Mouse (Mus musculus): Measurements from ENCODE around the gene Spag16. TPM values are rescaled to one million over a fixed set of nuclear protein-coding genes. Genes with fewer than 3 reads are reported as not detected.

Spag16 gene
- polyA plus RNA-seq, 1 experiment from 2014 or later = 1.7 TPM

- no peak overlapping the region for H3K9ac ChIP-seq (replicated peaks)
- WGBS = 69% methylated on average over 4 of the region's 4 CpGs
- no peak overlapping the region for H3K4me2 ChIP-seq (replicated peaks)
- H3K36me3 ChIP-seq = no peaks in the 10 kb centered on the region
- 0 out of 2 replicates have a peak, but pooled peaks cover 3% of the 10 kb centered on the region for H3K4me1 ChIP-seq (replicated peaks)
- no peak overlapping the region for H3K4me3 ChIP-seq (replicated peaks)
- no peaks in the 10 kb centered on the region for H3K27me3 ChIP-seq
- ATAC-seq = no peak
- H3K9me3 ChIP-seq = no peaks in the 10 kb centered on the region
- no peak overlapping the region for H3K27ac ChIP-seq
These were observed 494.2 kb downstream of the Spag16 start for GRCm38 (mm10) chr1:70320951-70321350.

- Histone ChIP-seq H3K9ac (replicated peaks) (no peak overlapping the region), H3K4me3 (replicated peaks) (no peak overlapping the region), H3K4me2 (replicated peaks) (no peak overlapping the region), H3K27ac (no peak overlapping the region), H3K9me3 (no peaks in the 10 kb centered on the region), H3K27me3 (no peaks in the 10 kb centered on the region), H3K4me1 (replicated peaks) (no peaks in the 10 kb centered on the region), H3K36me3 (no peaks in the 10 kb centered on the region)
- WGBS = 63% methylated on average over 2 of the region's 2 CpGs
- ATAC-seq = no peak
These were observed 519.4 kb downstream of the Spag16 start for GRCm38 (mm10) chr1:70346179-70346578.

GRCm38 (mm10) chr1:70351371-70351770, 524.6 kb downstream of the Spag16 start:
- Histone ChIP-seq H3K36me3 (no peaks in the 10 kb centered on the region), H3K9ac (replicated peaks) (no peak overlapping the region), H3K27me3 (no peaks in the 10 kb centered on the region), H3K27ac (no peak overlapping the region), H3K4me3 (replicated peaks) (no peak overlapping the region), H3K4me1 (replicated peaks) (no peaks in the 10 kb centered on the region), H3K9me3 (no peaks in the 10 kb centered on the region), H3K4me2 (replicated peaks) (no peak overlapping the region)
- 75% methylated on average over 3 of the region's 3 CpGs for WGBS
- no peak for ATAC-seq

GRCm38 (mm10) chr1:70354014-70354413, 527.2 kb downstream of the Spag16 start:
- no peaks in the 10 kb centered on the region for H3K36me3 ChIP-seq
- no peaks in the 10 kb centered on the region for H3K27me3 ChIP-seq
- H3K4me3 ChIP-seq (replicated peaks) = no peak overlapping the region
- no peak overlapping the region for H3K27ac ChIP-seq
- ATAC-seq = no peak
- H3K4me1 ChIP-seq (replicated peaks) = no peaks in the 10 kb centered on the region
- H3K4me2 ChIP-seq (replicated peaks) = no peak overlapping the region
- H3K9me3 ChIP-seq = no peaks in the 10 kb centered on the region
- H3K9ac ChIP-seq (replicated peaks) = no peak overlapping the region

DNA sequence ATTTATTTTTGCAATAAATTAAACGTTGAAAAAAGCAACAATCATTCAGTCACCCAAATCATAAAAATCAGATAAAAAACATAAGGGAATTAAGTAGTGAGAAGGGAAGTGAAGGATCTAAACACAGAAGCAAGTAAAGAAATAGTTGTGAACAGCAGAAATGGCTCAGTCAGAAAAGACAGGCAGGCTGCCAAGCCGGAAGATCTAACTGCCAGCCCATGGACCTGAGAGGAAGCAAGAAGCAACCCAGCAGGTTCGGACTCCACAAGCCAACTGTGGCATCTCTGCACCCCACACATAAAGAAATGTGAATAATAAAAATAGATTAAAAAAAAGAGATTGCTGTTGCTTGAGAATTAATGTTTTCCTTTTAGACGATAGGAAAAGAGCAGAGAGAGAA, 545.0 kb downstream of the Spag16 start:
- Histone ChIP-seq H3K36me3 (no peaks in the 10 kb centered on the region), H3K27me3 (no peaks in the 10 kb centered on the region), H3K27ac (no peak overlapping the region), H3K9ac (replicated peaks) (no peak overlapping the region), H3K4me1 (replicated peaks) (no peaks in the 10 kb centered on the region), H3K4me3 (replicated peaks) (no peak overlapping the region), H3K4me2 (replicated peaks) (no peak overlapping the region), H3K9me3 (no peaks in the 10 kb centered on the region)
- ATAC-seq = no peak
- 80% methylated on average over 4 of the region's 4 CpGs for WGBS

DNA sequence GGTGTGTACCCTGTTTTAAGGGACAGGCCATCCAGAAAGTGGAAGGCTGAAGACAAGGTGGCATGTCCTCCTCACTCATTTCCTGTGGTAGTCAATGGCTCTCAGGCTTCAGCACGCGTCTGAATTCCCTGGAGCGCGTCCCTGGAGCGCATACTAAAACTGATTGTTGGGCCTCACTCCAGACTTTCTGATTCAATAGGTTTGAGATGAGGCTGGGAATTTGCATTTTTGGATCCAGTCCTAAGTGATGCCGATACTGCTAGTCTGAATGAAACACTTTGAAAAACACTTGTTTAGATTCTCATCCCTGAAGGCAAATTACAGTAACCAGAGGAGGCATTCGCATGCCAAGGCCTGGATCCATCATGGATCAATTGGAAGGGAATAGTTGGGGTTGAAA, 553.3 kb downstream of the Spag16 start:
- Histone ChIP-seq H3K4me2 (replicated peaks) (no peak overlapping the region), H3K9me3 (no peaks in the 10 kb centered on the region), H3K27ac (no peak overlapping the region), H3K36me3 (no peaks in the 10 kb centered on the region), H3K4me1 (replicated peaks) (no peaks in the 10 kb centered on the region), H3K9ac (replicated peaks) (no peak overlapping the region), H3K4me3 (replicated peaks) (no peak overlapping the region), H3K27me3 (no peaks in the 10 kb centered on the region)
- 67% methylated on average over 7 of the region's 7 CpGs for WGBS
- 0 out of 2 replicates have a peak, but pooled peaks have one; percentile 27 for ATAC-seq

DNA sequence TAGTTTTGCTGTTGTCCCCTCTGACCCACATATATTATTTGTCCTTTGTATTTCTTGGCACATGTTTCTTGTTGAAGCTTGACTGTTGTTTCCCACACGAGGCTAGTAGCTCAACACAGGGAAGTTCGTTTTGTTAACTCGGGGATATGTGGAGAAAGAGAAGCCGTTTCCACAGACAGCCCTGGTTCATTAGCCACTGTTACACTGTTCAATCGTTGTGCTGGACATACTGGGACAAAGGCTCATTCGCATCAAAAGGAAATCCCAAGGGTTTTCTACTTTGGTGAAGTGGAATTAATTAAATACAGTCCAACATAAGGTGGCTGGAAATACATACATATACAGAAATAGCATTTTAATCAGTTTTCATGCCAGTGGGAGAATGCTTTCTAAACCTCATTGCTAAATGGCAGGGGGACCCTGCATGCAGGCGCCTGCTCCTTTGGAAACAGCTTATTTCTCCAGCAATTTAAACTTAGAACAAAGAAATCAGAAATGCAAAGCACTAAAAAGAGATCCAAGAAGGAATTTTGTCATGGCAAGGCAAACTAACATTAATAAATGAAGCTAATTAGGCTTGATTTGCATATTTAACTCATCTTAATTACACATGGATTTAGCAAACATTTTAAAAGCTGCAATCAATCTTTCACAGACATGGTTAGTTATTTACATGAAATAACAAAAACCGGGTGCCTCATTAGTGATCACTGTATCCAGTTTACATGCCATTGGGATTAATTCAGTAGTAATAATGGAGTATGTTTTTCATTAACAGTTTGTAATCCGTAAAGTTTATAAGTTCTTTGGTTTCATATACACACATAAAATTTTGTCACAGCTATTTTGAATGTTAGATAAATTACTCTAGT, 615.7 kb downstream of the Spag16 start:
- ATAC-seq = peak; percentile 82
- Histone ChIP-seq H3K9ac (replicated peaks) (no peak overlapping the region), H3K9me3 (no peaks in the 10 kb centered on the region), H3K4me1 (replicated peaks) (peaks cover 7% of the 10 kb centered on the region), H3K4me2 (replicated peaks) (0 out of 2 replicates have a peak overlapping the region, but pooled peaks have one; percentile 14), H3K36me3 (no peaks in the 10 kb centered on the region), H3K27ac (peak overlapping the region; percentile 35), H3K4me3 (replicated peaks) (no peak overlapping the region), H3K27me3 (no peaks in the 10 kb centered on the region)
- WGBS = 34% methylated on average over 9 of the region's 9 CpGs

DNA sequence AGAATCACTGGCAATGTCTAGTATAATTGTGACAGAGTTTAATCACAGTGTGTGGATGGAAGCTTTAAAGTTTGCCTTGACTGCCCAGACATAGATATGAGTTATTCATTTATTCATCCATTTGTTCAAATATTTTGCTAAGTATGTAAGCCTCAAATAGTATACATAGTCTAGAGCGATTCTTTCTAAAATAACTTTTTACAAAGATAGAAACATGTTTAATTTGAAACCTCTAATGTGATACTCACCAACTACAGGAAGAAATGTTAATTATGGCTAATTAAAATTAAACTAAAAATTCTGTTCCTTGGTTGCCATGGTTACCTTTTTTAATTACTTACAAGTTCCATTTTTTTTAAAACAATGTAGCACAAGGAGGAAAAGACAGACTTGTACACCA, 653.1 kb downstream of the Spag16 start:
- Histone ChIP-seq H3K4me1 (replicated peaks) (no peaks in the 10 kb centered on the region), H3K27ac (no peak overlapping the region), H3K36me3 (no peaks in the 10 kb centered on the region), H3K27me3 (no peaks in the 10 kb centered on the region), H3K9me3 (no peaks in the 10 kb centered on the region), H3K4me2 (replicated peaks) (no peak overlapping the region), H3K9ac (replicated peaks) (no peak overlapping the region), H3K4me3 (replicated peaks) (no peak overlapping the region)
- ATAC-seq = no peak
- WGBS = 91% methylated on average over 1 of the region's 1 CpGs

- Histone ChIP-seq H3K36me3 (no peaks in the 10 kb centered on the region), H3K4me3 (replicated peaks) (no peak overlapping the region), H3K9ac (replicated peaks) (no peak overlapping the region), H3K9me3 (0 out of 2 replicates have a peak, but pooled peaks cover 9% of the 10 kb centered on the region), H3K4me2 (replicated peaks) (no peak overlapping the region), H3K4me1 (replicated peaks) (no peaks in the 10 kb centered on the region), H3K27ac (no peak overlapping the region), H3K27me3 (no peaks in the 10 kb centered on the region)
- no peak for ATAC-seq
These were observed 692.1 kb downstream of the Spag16 start for GRCm38 (mm10) chr1:70518918-70519317.

GRCm38 (mm10) chr1:70527134-70527533, 700.4 kb downstream of the Spag16 start:
- Histone ChIP-seq H3K4me2 (replicated peaks) (no peak overlapping the region), H3K4me3 (replicated peaks) (no peak overlapping the region), H3K4me1 (replicated peaks) (0 out of 2 replicates have a peak, but pooled peaks cover 5% of the 10 kb centered on the region), H3K9ac (replicated peaks) (no peak overlapping the region), H3K27me3 (no peaks in the 10 kb centered on the region), H3K9me3 (0 out of 2 replicates have a peak, but pooled peaks cover 12% of the 10 kb centered on the region), H3K27ac (no peak overlapping the region), H3K36me3 (no peaks in the 10 kb centered on the region)
- no peak for ATAC-seq
- WGBS = 43% methylated on average over 2 of the region's 2 CpGs

DNA sequence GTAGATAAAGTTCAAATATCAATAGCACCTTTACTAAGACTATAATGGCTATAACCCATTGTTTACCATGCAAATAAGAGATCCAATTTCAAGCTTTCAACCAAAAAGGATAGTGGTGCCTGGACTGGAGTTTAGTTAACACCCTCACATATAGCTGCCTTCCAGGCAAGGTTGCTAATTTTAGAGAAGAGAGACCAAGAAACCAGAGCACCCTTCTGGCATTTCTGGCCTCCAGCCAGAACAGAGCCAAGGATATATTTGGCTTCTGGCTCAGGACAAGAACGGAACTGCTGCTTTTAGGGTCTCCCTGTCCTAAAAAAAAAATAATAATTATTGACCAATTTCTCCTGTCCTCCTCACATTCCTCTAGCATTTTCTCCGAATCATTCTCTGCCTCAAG, 703.0 kb downstream of the Spag16 start:
- ATAC-seq = no peak
- H3K4me3 ChIP-seq (replicated peaks) = no peak overlapping the region
- 95% methylated on average over 2 of the region's 2 CpGs for WGBS

GRCm38 (mm10) chr1:70551839-70552238, 725.1 kb downstream of the Spag16 start:
- 0 out of 2 replicates have a peak, but pooled peaks have one; percentile 58 for ATAC-seq
- H3K4me3 ChIP-seq (replicated peaks) = no peak overlapping the region
- H3K27me3 ChIP-seq = no peaks in the 10 kb centered on the region
- no peaks in the 10 kb centered on the region for H3K4me1 ChIP-seq (replicated peaks)
- no peaks in the 10 kb centered on the region for H3K9me3 ChIP-seq
- 56% methylated on average over 2 of the region's 2 CpGs for WGBS
- H3K9ac ChIP-seq (replicated peaks) = no peak overlapping the region
- no peak overlapping the region for H3K4me2 ChIP-seq (replicated peaks)
- no peak overlapping the region for H3K27ac ChIP-seq
- no peaks in the 10 kb centered on the region for H3K36me3 ChIP-seq

More for the DNA sequence above, 703.0 kb downstream of the Spag16 start:
- H3K9me3 ChIP-seq = no peaks in the 10 kb centered on the region
- no peaks in the 10 kb centered on the region for H3K27me3 ChIP-seq
- 0 out of 2 replicates have a peak, but pooled peaks cover 5% of the 10 kb centered on the region for H3K4me1 ChIP-seq (replicated peaks)
- H3K27ac ChIP-seq = no peak overlapping the region
- no peak overlapping the region for H3K9ac ChIP-seq (replicated peaks)
- no peaks in the 10 kb centered on the region for H3K36me3 ChIP-seq
- no peak overlapping the region for H3K4me2 ChIP-seq (replicated peaks)

All from midbrain, embryonic 13.5 days (tissue).